Mouse (Mus musculus): ENCODE measurements around the gene Acad8.

DNA sequence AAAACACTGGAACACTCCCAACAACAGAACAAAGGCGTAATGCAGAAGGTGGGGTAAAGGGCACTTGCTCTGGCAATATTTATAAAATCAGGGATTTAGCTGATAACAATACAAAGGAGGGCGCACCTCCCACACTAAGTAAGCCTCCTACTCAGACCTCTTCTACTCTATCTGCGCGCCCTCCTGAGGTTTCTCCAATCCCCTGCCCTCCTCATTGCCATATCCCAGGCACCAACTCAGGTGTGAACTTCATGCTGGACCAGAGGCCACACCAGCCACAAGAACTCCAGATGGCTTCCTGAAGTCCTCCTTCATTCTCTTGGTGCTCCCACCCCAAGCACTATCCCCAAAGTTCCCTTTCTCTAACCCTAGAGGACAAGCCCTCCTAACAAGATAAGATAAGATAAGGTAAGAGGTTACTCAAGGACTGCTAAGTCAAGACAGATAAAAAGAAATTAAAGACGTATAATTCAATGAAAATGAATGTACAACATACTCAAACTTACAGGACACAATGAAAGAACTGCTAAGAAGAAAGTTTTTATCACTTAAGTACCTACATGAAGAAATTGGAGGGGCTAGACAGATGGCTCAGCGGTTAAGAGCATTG, 13.6 kb downstream of the Acad8 start:
- TF ChIP-seq CTCF (IDR thresholded peaks at IDR 0.05; ENCODE audit: control insufficient read depth, insufficient read depth, insufficient read length) (no peak), USF1 (IDR thresholded peaks at IDR 0.05; ENCODE audit: low read depth) (no peak), CEBPB (IDR thresholded peaks at IDR 0.05; ENCODE audit: low read depth) (no peak)
